ENCODE assay signal across 11 mouse cellular contexts in genomic region chr5:37118242-37118641, GRCm38 (mm10). TPM values are rescaled to one million over a fixed set of nuclear protein-coding genes. Genes with fewer than 3 reads are reported as not detected.
A peak's percentile ranks its signal among the peaks of the same experiment; 100 is the strongest.
DNase-seq lines count a peak whose midpoint lies in the region; ATAC-seq and TF ChIP-seq lines count a peak whose summit lies in the region.
"Had no signal": no experiment of that assay in that cellular context is flagged by ENCODE, and none has a peak within 500 bp of the region (broad histone marks: within the 10 kb centered on the region; RNA-seq: fewer than 3 reads in every experiment).

No protein-coding gene starts in this region.

- H3K4me3 ChIP-seq in lung, adult 2 months (replicated peaks; ENCODE audit: extremely low read depth, low read depth, low read length): no peak overlapping the region
- H3K4me3 ChIP-seq: myocyte had no signal

- no peak for TF ChIP-seq POLR2A in lung, adult 2 months (IDR thresholded peaks at IDR 0.05; ENCODE audit: borderline replicate concordance, extremely low read depth, low read depth, low read length)

- TF ChIP-seq CTCF in lung, adult 2 months (IDR thresholded peaks at IDR 0.05; ENCODE audit: insufficient read depth, low read length): peak; percentile 66

- DNase-seq in cerebellum, adult 18-20 months: peak; percentile 12 to 15
- DNase-seq in cerebellum, adult 9-11 months: no peak
- no peak for DNase-seq in lung, adult 2 months
- DNase-seq in lung, postnatal 10 days: no peak
- peak; percentile 34 to 55 for DNase-seq in cerebellum, postnatal 14 days
- DNase-seq in frontal cortex, postnatal 10 days (ENCODE audit: low spot score in 2 of 2): no peak

- no peaks in the 10 kb centered on the region for H3K4me1 ChIP-seq in lung, adult 2 months (ENCODE audit: control insufficient read depth, insufficient read depth, low read length)

- WGBS in lung, adult 2 months: 42% methylated on average over 4 of the region's 4 CpGs

- peak; percentile 81 for ATAC-seq in megakaryocyte progenitor cell, adult 5-6 weeks (replicated peaks; ENCODE audit: poor library complexity)
- no peak; the same call in 1 of the 2 replicates for ATAC-seq in monocyte, adult 5-6 weeks (replicated peaks; ENCODE audit: insufficient number of reproducible peaks, low FRiP score, low TSS enrichment, poor library complexity, severe bottlenecking)

RNA-seq across cellular contexts. Expression of gene Gm1043, which starts 33.1 kb away (rescaled TPM):
- polyA plus RNA-seq in lung, adult 2 months (2012; rRNA removed): 0.28 and 0.38 TPM in 2 replicates
- total RNA-seq in megakaryocyte progenitor cell, adult 5-6 weeks (2015): not detected in 2 replicates
- total RNA-seq in megakaryocyte progenitor cell, adult 5-6 weeks (2017): not detected in 2 replicates
- 0.43 to 7.4 TPM (median 1.8 TPM) in 3 replicates for total RNA-seq in monocyte, adult 5-6 weeks (2017)
- total RNA-seq: ES-E14 had no signal
- polyA plus RNA-seq: heart, embryonic 14.5 days; myocyte had no signal

Comparison
In these comparisons a context has a peak if more than half of its experiments do, and no peak if none do; other contexts are left out.
1. DNase-seq: peak in cerebellum, adult 18-20 months (2 of 2) and cerebellum, postnatal 14 days (2 of 2); none in cerebellum, adult 9-11 months (single experiment), lung, adult 2 months (single experiment), lung, postnatal 10 days (single experiment) and frontal cortex, postnatal 10 days (0 of 2).